Mouse (Mus musculus) midbrain, embryonic 15.5 days (tissue): ENCODE data around the gene Ddit4. TPM values are rescaled to one million over a fixed set of nuclear protein-coding genes. Genes with fewer than 3 reads are reported as not detected.
A peak's percentile ranks its signal among the peaks of the same experiment; 100 is the strongest.

Source experiments
- ATAC-seq: fragments of 200-750 bp; cut with Nextera tagmentation; replicated peaks from 2 replicates; pipeline ENCODE4 v1.8.0; 2017; ENCODE audit warnings: moderate TSS enrichment
- H3K27ac ChIP-seq: fragments of 300-500 bp; sonication (generic); 2 replicates; pipeline ENCODE4 v1.5.1; 2015; ENCODE audit warnings: mild to moderate bottlenecking, inconsistent platforms
- H3K27me3 ChIP-seq: fragments of 300-500 bp; sonication (generic); replicated peaks from 2 replicates; pipeline ENCODE4 v1.6.1; 2015; ENCODE audit warnings: inconsistent platforms
- H3K36me3 ChIP-seq: fragments of 300-500 bp; sonication (generic); replicated peaks from 2 replicates; pipeline ENCODE4 v1.6.1; 2015; ENCODE audit warnings: inconsistent platforms
- H3K4me1 ChIP-seq: fragments of 300-500 bp; sonication (generic); 2 replicates; pipeline ENCODE4 v1.6.1; 2015; ENCODE audit warnings: inconsistent platforms
- H3K4me2 ChIP-seq: fragments of 300-500 bp; sonication (generic); 2 replicates; pipeline ENCODE4 v1.6.1; 2015; ENCODE audit warnings: inconsistent platforms, mild to moderate bottlenecking, moderate library complexity
- H3K4me3 ChIP-seq: fragments of 300-500 bp; sonication (generic); 2 replicates; pipeline ENCODE4 v1.5.1; 2015; ENCODE audit warnings: mild to moderate bottlenecking, inconsistent platforms
- H3K9ac ChIP-seq: fragments of 300-500 bp; sonication (generic); 2 replicates; pipeline ENCODE4 v1.6.1; 2015; ENCODE audit warnings: mild to moderate bottlenecking, inconsistent platforms
- H3K9me3 ChIP-seq: fragments of 300-500 bp; sonication (generic); 2 replicates; pipeline ENCODE4 v1.6.1; 2016; ENCODE audit warnings: inconsistent platforms
- WGBS: fragments of 180-500 bp; shearing (Covaris S2); methylation state at CpG from one replicate; pipeline ENCODE4 v1.1.7; 2015; ENCODE audit warnings: mixed read lengths; 5-methylcytosine and 5-hydroxymethylcytosine counted together
- polyA plus RNA-seq: library from polyadenylated mRNA; unstranded; fragments of >200 nt; fragmentation: Nextera tagmentation; extraction: Ambion mirVana; gene quantifications from 2 replicates; pipeline ENCODE4 v1.2.1, GENCODE M21; 2015

Ddit4 gene
- polyA plus RNA-seq, 1 experiment from 2014 or later, result 52.6 TPM

DNA sequence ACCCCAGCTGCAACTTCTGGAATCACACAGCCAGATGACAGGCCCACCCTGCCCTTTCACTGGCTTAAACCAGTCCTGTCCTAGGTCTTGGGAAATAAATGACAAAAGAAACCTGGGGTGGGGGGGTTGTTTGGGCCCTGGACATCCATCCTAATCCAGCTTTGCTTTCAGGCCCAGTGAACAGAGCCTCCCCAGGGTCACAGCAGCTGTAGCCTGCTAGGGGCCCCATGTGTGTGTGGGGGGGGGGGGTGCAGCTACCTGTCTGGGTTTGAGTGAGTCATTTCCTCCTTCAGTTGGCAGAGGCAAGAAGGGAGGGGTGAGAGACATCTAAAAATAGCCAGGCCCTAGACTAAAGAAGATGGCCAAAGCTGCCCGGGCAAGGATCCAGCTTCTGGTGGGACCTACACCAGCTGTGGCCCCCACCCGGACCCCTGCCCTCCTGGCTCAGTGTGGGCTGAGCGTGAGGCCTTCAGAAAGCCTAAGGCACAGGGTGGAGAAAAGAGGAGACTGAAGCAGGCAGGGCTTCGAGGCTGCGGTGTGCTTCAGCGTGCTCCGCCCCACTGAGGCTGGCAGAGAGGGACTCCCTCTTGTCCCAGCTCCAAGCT is 43.8 kb downstream of the Ddit4 start:
- 34% methylated on average over 7 of the region's 7 CpGs for WGBS
- Histone ChIP-seq H3K4me1 (peaks cover 26% of the 10 kb centered on the region), H3K27ac (no peak overlapping the region), H3K36me3 (no peaks in the 10 kb centered on the region), H3K9ac (no peak overlapping the region), H3K4me2 (no peak overlapping the region), H3K9me3 (no peaks in the 10 kb centered on the region), H3K4me3 (no peak overlapping the region), H3K27me3 (no peaks in the 10 kb centered on the region)
- no peak for ATAC-seq

DNA sequence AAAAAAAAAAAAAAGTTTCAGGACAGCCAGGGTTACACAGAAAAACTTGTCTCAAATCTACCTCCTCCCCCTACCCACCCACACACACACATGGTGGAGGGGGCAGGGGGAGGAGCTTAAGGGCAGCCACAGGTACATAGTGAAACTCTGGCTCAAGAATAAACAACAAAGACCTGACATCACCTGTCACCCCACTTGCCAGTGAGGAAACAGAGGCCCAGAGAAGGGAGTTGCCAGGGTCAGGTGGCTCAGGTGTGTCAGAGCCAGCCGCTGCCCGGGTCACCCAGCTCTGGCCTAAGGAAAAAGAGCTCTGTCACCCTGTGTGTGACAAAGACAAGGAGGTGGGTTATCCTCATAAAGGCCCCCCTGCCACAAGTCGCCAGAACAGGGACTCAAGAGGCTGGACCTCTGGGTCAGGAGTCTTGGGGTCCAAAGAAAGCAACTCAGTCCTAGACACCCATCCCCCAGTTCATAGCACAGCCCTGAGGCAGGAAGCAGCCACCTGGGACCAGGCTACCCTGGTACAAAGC is 44.5 kb downstream of the Ddit4 start:
- 59% methylated on average over 3 of the region's 3 CpGs for WGBS
- H3K9me3 ChIP-seq, result no peaks in the 10 kb centered on the region
- no peaks in the 10 kb centered on the region for H3K36me3 ChIP-seq
- H3K27me3 ChIP-seq, result no peaks in the 10 kb centered on the region
- H3K4me3 ChIP-seq, result no peak overlapping the region
- H3K9ac ChIP-seq, result no peak overlapping the region
- H3K4me1 ChIP-seq, result peaks cover 32% of the 10 kb centered on the region
- H3K27ac ChIP-seq, result no peak overlapping the region
- H3K4me2 ChIP-seq, result no peak overlapping the region
- ATAC-seq, result no peak

GRCm38 (mm10) chr10:59903170-59903569 is 48.5 kb downstream of the Ddit4 start:
- WGBS, result 46% methylated on average over 7 of the region's 7 CpGs
- Histone ChIP-seq H3K4me2 (no peak overlapping the region), H3K27ac (peak overlapping the region; percentile 48), H3K4me3 (no peak overlapping the region), H3K4me1 (peaks cover 53% of the 10 kb centered on the region), H3K27me3 (no peaks in the 10 kb centered on the region), H3K36me3 (no peaks in the 10 kb centered on the region), H3K9ac (no peak overlapping the region), H3K9me3 (no peaks in the 10 kb centered on the region)
- ATAC-seq, result no peak

GRCm38 (mm10) chr10:59902606-59902990 is 49.0 kb downstream of the Ddit4 start:
- Histone ChIP-seq H3K9ac (no peak overlapping the region), H3K27me3 (no peaks in the 10 kb centered on the region), H3K4me1 (peaks cover 54% of the 10 kb centered on the region), H3K27ac (peak overlapping the region; percentile 48; the same call in 1 of the 2 replicates), H3K4me3 (no peak overlapping the region), H3K9me3 (no peaks in the 10 kb centered on the region), H3K4me2 (no peak overlapping the region), H3K36me3 (no peaks in the 10 kb centered on the region)
- no peak for ATAC-seq
- WGBS, result 68% methylated on average over 8 of the region's 8 CpGs

DNA sequence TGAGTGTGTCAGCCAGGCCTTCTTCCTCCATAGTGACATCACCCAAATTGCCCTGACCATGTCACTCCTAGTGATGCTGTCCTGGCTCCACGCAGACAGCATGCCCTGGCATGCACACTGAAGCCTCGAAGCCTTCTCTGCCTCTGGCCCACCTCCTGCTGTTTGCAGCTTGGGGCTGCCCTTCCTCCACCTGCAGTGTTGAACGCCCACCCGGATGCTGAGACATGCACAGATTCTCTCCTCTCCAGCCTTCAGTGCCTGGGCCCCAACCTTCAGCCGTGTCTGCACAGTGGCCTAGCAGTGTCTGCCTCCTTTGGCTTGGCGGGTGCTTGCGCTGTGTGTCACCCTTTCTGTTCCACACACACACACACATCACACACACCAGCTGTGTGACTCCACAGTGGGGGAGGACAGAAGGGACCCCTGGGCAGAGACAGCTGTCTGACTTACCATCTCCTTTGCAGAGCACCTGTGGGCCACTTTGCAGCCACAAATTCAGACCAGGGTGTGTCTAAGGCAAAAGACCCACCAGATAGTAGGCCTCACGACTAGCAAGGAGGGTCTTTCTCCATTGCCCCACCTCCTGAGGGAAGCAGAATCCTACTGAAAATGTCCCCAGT is 49.5 kb downstream of the Ddit4 start:
- Histone ChIP-seq H3K27ac (0 out of 2 replicates have a peak overlapping the region, but pooled peaks have one; percentile 17), H3K4me2 (no peak overlapping the region), H3K9me3 (no peaks in the 10 kb centered on the region), H3K9ac (no peak overlapping the region), H3K36me3 (no peaks in the 10 kb centered on the region), H3K4me3 (no peak overlapping the region), H3K27me3 (no peaks in the 10 kb centered on the region), H3K4me1 (peaks cover 59% of the 10 kb centered on the region)
- no peak for ATAC-seq
- 64% methylated on average over 8 of the region's 8 CpGs for WGBS

DNA sequence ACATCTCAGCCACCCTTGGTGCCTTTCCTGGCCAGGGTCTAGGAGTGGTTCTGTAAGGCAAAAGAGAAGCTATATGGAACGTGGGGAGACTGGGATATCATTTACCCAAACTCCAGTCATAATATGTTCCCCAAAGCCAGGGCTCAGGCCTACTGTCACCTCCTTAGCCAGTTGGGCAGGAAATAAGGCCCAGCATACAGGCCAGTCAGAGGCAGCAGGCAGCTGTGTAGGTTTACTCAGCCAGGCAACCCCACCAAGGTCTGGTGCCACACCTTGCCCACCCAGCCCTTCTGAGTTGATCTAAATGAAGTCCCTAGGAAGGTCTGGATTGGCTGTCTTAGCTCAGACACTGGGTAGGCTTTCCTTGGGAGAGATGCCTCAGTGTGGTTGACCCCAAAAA is 50.2 kb downstream of the Ddit4 start:
- no peak for ATAC-seq
- no peak overlapping the region for H3K4me2 ChIP-seq
- H3K36me3 ChIP-seq, result no peaks in the 10 kb centered on the region
- peaks cover 65% of the 10 kb centered on the region for H3K4me1 ChIP-seq
- 90% methylated on average over 1 of the region's 1 CpGs for WGBS
- no peaks in the 10 kb centered on the region for H3K27me3 ChIP-seq
- H3K9me3 ChIP-seq, result no peaks in the 10 kb centered on the region
- H3K27ac ChIP-seq, result peak overlapping the region; percentile 17; the same call in 1 of the 2 replicates
- H3K9ac ChIP-seq, result no peak overlapping the region
- no peak overlapping the region for H3K4me3 ChIP-seq

DNA sequence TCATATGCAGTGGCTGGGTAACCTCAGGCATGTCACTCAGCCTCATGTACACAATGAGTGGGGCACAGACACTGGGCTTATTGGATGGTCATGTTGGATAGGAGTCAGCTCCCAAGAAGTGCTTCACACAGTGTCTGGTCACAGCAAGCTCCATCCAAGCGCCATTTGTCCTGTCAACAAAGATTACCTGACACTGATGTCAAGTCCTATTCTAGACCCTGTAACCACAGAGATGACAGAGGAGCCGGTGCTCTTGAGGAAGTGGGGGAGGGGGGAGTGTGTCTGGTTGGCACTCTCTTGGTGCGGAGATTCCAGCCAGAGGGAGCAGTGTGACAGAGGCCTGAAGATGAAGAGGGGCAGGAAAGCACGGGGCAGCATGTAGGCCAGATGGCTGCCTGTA is 50.7 kb downstream of the Ddit4 start:
- Histone ChIP-seq H3K4me2 (no peak overlapping the region), H3K4me1 (peaks cover 69% of the 10 kb centered on the region), H3K27me3 (no peaks in the 10 kb centered on the region), H3K9me3 (no peaks in the 10 kb centered on the region), H3K36me3 (no peaks in the 10 kb centered on the region), H3K27ac (peak overlapping the region; percentile 97), H3K4me3 (no peak overlapping the region), H3K9ac (no peak overlapping the region)
- WGBS, result 40% methylated on average over 4 of the region's 4 CpGs
- ATAC-seq, result no peak

DNA sequence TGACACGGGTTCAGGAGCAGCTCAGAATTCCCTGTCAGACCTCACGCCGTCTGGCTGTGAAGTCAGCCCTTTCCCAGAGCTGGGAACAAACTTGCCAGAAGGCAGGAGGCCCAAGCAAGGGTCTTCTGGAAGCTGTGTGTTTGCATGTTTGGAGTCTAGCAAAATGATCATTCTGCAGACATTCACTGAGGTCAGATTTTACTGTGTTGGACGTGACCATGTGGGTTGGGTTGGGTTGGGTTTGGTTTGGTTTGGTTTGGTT is 51.5 kb downstream of the Ddit4 start:
- WGBS, result 24% methylated on average over 4 of the region's 4 CpGs
- no peak for ATAC-seq
- Histone ChIP-seq H3K27ac (peak overlapping the region; percentile 97), H3K4me1 (peaks cover 69% of the 10 kb centered on the region), H3K9ac (peak overlapping the region; percentile 27; the same call in 1 of the 2 replicates), H3K4me2 (peak overlapping the region; percentile 24; the same call in 1 of the 2 replicates), H3K36me3 (0 out of 2 replicates have a peak, but pooled peaks cover 3% of the 10 kb centered on the region), H3K9me3 (no peaks in the 10 kb centered on the region), H3K4me3 (no peak overlapping the region), H3K27me3 (no peaks in the 10 kb centered on the region)

Other genes starting within 250 kb of the Ddit4 start
- gene Micu1, start 249.4 kb downstream of the Ddit4 start, polyA plus RNA-seq, result 75.1 and 76.3 TPM in 2 replicates
- gene Dnajb12, start 72.3 kb downstream of the Ddit4 start, polyA plus RNA-seq, result 18.0 TPM in 2 replicates
- gene Ascc1, start 51.0 kb upstream of the Ddit4 start, polyA plus RNA-seq, result 47.4 and 48.7 TPM in 2 replicates
- gene Anapc16, start 51.3 kb upstream of the Ddit4 start, polyA plus RNA-seq, result 106 and 109 TPM in 2 replicates
- gene Spock2, start 154.4 kb upstream of the Ddit4 start, polyA plus RNA-seq, result 106 and 113 TPM in 2 replicates